Mouse (Mus musculus): ENCODE results near the gene Rpgrip1.
A peak's percentile ranks its signal among the peaks of the same experiment; 100 is the strongest.
"Not testable (repeated sequence)": the region's sequence is repeated elsewhere in the genome, so short reads cannot be mapped to it uniquely, and the experiment has no call there.

Gene Rpgrip1

DNA sequence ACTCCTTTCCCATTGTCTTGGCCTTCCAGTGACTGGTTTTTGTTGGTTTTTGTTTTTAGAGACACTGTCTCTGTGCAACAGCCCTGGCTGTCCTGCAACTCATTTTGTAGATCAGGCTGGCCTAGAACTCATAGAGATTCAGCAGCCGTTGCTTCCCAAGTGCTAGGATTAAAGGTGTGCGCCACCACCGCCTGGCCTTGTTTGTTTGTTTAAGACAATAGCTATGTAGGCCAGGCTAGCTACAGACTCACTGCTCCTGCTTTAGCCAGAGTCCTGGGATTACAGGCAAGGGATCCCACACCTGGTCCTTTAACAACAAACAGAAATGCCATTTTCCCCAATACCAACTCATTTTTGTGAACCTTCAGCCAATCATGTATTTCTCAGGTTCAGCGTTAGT is at the start of gene Rpgrip1:
Gene Rpgrip1 (plus strand): TSS at position 359 of the 400 bp plus-strand sequence.
- no peak for DNase-seq (ENCODE audit: low spot score)

DNA sequence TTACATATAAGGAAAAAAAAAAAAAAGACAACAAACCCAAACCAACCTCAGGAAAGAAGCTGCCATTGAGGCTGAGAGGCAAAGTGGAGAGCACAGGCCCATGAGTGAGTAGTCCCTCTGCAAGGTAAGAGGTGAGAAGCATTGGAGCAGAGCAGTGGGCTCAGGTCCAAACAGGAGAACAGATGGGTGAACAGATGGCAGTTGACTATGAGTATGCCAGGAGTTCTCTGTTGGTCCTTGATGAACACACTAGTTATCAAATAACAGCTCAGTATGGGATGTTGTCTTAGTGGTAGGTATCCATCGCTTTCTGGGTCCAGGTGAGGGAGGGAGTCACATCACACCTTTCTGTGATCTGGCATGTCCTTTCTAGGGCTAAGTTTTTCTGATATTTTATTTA is 49.7 kb upstream of the Rpgrip1 start:
- DNase-seq (ENCODE audit: low spot score) = no peak

DNA sequence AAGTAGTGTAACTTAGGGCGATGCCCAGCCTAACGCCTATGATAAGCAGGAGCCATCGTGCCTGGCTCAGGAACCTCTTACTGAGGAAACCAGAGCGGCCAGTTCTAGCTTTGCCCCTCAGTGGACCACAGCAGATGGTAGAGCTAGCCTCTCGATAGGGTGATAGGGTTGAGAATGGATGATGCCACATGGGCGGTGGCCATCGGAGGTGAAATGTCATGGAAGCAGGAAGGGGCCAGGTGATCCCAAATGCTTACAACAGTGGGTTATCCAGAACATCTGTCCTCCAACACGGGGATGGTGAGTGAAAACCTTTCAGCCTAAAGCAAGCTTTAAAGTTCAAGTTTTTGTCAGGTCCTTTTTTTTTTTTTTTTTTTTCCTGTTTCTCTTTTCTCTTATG is 48.7 kb upstream of the Rpgrip1 start:
- no peak for DNase-seq (ENCODE audit: low spot score)

DNA sequence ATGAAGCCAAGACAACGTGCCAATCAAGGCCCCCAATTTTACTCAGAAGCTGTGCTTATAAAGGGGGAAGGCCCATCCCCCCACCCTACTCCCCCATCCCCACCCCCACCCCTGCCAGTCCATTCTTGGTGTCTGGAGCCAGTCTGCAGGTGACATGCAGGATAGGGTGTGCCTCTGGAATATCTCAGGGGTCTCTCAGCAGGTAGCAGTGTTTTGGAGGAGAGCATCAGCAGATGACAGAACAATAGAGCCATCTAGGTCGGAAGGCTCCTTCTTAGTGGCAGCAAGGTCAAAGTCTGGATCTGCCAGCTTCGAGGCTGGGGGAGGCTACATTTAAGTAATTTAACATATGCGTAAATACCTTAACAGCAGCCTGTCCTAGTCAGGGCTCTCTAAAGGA is 44.4 kb upstream of the Rpgrip1 start:
- no peak for DNase-seq (ENCODE audit: low spot score)

DNA sequence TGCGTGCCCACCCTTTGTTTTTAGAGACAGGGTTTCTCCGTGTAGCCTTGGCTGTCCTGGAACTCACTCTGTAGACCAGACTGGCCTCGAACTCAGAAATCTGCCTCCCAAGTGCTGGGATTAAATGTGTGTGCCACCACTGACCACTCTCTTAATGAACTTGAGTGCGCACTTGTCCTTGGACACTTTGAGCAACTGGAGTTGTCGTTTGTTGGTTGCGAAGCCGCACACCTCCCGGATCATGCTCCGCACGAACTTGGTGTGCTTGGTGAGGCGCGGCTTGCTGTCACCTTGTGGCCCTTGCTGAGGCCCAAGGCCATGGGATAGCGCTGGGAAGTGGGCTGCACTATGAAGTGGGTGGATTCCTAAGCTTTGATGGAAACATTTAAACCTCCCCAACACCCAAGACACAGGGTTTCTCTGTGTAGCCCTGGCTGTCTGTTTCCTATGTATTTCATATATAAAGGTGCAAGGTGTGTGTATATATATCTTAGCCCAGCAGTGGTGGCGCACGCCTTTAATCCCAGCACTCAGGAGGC is 38.8 kb upstream of the Rpgrip1 start:
- DNase-seq (ENCODE audit: low spot score) = no peak

DNA sequence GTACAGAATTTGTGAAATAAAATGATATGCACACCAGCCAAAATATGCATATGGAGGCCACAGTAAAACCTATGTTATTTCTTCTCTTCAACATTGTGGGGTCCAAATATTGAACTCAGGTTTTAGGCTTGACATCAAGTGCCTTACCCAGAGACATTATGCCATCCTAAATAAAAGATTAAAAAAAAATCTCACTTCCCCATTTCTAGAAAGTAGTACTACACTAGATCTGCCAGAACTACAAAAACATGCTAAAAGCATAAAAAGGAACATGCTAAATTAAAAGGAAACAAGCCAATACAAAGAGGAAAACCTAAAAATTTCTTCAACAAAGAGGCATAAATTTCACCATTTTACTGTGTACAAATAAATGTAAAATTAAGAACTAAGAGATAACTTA is 27.4 kb upstream of the Rpgrip1 start:
- no peak for DNase-seq (ENCODE audit: low spot score)

DNA sequence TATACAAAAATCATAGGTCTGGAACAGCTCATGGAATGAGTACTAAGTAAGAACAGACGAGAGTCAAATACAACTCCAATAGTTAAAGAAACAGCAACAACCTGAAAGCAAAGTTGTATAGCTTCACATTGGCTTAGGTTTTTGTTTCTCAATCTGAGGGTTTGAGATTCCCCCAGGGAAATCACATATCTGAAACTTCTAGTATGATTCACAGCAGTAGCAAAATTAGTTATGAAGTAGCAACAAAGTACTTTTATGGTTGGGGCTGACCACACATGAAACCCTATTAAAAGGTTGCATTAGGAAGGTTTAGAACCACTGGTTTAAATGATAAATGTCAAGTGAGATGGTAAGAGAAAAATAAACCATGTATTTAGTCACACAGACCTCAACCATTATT is 16.0 kb upstream of the Rpgrip1 start:
- no peak for DNase-seq (ENCODE audit: low spot score)

DNA sequence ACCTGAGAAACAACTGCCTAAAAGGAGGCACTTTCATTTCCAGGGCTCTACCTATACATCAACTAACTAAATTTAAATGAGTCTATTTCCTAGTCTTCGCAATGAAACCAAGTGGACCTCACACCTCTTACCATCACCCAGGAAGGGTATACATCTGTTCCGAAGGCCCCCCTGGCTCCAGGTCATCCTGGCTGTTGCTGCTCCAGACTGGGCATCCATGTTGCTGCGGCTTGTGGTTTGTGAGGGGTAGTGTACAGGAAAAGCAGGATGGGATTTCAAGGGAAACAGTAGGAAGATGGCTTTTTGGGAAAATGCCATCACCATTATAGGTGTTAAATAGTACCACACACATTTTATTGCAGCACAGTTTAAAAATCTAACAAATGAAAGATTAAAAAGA is 13.3 kb upstream of the Rpgrip1 start:
- not testable (repeated sequence) for DNase-seq (ENCODE audit: low spot score)

DNA sequence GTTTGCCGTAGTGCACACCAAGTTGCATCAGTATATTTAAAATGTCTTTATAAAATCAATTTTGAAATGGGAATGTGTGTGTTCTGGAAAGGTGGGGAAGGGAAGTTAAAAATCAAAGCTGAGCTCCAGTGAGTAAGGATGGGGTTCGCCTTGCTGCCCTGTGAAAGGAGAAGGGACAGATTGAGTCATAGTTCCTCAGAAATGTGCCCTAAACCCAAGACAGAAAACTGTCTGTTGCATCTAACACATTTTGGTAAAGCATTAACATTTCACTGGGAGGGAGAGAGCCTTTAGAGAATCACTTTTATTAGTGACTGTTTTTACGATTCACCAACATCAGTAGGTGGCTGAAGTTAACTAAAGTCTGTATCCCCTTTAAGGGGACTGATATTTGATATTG is 12.1 kb upstream of the Rpgrip1 start:
- not testable (repeated sequence) for DNase-seq (ENCODE audit: low spot score)

DNA sequence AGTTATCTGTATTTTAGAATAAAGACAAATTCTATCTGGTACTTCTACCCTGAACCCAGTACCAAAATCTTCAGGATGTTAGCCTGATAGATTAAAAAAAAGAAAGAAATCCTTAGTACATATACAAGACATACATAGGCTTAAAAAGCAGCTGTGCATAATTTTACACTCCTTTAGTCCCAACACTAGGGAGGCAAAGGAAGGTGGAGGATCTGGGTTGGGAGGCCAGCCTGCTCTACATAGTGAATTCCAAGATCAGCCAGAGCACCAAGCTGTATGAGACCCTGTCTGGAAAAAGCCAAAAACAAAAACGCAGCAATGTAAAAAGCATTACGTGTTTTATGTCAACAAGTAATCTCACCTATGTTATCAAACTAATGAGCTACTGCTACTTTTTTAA is 10.9 kb upstream of the Rpgrip1 start:
- no peak for DNase-seq (ENCODE audit: low spot score)

DNA sequence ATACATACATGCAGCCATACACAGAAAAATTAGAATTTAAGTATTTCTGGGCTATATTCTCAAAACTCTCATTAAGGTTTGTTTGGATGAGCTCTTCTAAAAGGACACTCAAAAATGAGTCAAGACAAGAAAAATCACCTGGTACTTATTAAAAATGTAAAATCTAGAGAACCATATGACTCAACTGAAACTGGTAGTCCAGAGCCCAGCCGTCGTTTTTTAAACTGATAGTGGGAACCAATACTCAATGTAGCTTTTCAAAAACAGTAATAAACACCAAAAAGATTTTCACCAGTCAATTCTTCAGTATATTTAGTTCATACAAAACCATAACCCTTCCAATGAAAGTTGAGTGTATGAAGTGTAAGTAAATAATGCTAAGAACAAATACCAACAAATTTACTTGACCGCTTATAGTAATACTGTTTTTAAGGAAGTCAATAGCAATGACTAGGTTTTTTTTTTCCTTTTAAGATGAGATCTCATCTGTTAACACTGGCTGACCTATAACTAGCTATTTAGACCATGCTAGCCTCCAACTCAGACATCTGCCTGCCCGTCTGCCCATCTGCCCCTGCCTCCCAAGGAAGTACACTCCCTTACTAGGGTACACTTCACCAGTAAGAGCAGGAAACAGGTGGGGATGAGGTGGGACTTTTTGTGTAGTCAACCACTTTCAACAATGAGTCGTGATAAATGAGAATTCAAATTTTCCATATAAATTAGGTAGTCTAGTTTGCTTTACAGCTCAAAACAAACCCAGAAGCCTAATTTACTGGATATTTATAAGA is 10.1 kb upstream of the Rpgrip1 start:
- no peak for DNase-seq (ENCODE audit: low spot score)

DNA sequence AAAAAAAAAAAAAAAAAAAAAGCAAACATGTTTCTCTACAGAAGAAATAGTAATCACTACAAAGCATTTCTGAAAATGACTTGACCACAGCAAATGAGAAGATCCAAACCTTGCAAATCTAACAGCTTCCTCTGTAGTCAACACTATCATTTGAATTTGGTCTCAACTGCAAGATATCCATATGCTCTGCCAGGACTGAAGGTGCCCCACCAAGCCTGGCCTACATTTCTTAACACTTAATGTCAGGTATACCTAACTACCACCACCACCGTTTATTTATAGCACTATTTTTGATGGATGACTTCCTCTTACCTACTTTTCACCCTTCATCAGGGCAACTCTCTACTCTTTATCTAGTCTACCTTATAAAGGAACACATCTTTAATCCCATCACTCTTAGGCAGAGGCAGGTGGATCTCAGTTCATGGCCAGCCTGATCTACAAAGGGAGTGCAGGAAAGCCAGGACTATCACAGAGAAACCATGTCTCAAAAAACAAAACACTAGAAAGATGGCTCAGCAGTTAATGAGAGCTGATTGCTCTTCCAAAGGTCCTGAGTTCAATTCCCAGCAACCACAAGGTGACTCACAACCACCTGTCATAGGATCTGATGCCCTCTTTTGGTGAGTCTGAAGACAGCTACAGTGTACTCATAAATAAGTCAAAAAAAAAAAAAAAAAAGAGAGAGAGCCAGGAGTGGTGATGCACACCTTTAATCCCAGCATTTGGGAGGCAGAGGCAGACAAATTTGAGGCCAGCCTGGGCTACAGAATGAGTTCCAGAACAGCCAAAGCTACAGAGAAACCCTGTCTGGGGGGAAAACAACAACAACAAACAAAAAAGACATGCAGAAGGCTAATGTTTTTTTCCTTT is 9.0 kb upstream of the Rpgrip1 start:
- DNase-seq (ENCODE audit: low spot score) = no peak

DNA sequence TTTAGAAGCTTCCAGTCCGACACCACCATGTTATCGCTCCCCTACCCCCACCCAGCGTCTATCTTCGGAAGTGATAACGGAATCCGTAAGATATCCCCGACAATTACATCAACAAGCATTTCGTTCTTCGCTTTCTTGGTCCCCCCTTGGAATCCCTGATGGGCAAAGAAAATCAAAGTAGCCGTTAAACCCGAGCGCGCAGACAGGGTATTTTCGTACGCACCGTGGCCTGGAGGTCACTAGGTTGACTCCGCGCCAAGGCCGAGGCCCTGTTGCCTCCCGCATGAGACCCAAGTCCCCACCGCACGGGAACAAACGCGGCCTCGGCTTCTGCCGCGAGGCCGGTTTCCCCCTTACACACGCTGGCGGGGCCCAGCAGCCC is 7.0 kb upstream of the Rpgrip1 start:
- peak; percentile 60 for DNase-seq (ENCODE audit: low spot score)

DNA sequence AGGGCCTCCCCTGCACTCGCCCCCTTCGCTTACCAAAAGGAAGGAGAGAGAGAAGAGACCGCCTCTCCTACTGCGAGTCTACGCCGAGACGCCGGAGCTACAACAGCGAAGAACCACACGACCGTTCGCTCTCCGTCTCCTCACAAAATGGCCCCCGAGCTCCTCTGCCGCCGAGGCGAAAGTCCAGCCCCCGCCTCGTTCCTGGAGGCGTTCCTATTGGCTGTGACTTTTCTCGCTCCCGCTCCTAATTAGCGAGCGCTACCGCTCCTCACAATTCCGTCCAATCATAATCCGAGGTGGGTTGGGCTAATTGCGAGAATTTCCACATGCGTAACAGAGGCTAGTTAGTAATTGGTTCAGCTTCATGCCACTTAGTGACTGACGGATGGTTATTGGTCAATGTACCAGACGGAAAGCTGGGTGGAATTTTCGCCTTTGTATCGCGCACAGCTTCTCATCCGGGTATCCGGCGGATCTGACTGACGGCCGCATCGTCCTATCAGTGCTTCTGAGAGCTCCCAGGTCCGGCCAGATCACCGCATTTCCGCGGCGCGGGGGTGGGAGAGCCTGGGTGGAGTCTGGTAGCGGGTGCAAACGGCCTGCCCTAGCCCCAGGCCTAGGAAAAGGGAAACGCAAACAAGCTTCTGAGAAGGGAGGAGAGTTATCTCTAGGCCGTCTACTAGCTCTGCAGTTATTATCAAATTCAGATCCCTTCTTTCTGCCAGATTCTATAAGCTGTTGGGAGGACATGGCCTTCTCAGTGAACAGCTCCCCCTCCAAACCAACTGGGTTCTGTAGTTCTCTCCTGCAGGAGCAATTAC is 6.4 kb upstream of the Rpgrip1 start, which contains the start of gene Hnrnpc:
Gene Hnrnpc (minus strand): TSS at position 173 of the 821 bp plus-strand sequence.
- peak; percentile 100 for DNase-seq (ENCODE audit: low spot score)

DNA sequence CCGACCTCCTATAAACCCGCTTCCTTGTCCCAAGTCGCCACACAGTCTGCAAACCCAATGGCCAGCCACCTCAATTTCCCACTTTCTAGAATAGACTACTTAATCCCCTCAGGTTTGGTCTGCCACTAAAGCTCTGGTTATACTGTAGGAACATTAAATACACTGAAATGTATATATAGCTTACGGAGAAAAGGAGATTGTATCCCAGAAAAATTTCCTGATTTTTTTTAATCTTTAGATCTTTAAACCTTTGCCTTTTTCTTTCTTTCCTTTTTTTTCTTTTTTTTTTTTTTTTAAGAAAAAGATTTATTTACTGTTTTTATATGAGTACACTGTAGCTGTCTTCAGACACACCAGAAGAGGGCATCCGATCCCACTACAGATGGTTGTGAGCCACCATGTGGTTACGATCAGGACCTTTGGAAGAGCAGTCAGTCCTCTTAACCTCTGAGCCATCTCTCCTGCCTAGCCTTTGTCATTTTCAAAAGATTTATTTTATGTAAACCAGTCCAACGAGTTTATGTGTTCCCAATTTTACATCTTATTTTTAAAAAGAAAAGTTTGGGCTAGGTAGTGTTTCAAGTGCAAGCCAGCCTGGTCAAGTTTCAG is 5.7 kb upstream of the Rpgrip1 start:
- DNase-seq (ENCODE audit: low spot score) = peak; percentile 31

DNA sequence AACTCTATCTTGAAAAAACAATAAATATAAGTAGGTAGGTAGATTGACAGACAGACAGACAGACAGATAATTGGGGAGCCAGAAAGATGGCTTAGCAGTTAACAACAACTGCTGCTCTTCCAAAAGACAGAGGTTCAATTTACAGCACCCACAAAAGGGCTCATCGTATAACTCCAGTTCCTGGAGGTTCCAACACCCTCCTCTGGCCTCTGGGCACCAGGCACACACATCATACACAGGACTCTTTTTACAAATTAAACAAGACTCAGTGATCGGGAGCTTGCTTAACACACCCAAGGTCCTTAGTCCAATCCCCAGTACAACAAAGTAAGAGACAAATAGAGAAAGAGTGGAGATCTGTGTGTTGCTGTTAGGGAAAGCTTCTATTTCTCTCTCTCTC is 5.2 kb upstream of the Rpgrip1 start:
- DNase-seq (ENCODE audit: low spot score) = no peak

DNA sequence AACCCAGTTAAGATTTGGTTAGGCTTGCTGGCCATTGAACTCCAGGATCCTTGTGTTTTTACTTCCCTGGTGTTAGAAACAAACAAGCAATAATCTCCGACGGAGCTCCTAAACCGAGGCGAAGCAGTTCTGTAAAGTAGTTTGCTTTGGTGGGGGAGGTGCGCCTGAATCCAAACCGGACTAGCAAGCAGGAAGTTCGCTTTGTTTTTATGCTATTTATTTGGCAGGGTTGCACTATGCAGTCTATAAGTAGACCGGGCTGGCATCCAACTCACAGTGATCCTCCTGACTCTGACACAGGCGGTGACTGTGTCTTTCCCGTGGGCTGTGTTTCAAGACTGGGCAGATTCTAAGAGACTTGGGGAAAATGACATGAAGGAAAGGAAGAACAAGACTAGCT is 3.8 kb upstream of the Rpgrip1 start:
- no peak for DNase-seq (ENCODE audit: low spot score)

DNA sequence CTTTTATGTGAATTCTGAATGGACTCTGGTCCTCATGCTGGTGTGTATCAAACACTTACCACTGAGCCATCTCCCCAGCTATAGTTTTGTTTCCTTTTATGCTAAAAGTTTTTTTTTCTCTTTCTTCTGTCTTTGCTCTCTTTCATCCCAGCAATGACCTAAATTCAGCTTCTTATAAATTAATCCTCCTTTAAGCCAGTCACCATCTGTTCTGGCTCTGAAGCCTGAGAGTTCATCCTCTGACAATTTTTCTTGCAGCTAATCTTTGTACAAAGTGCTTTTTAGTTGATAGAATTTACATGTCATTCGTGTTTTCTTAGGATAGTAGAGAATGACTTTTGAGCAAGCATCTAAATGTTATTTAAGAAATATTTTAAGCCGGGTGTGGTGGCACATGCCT is 2.5 kb upstream of the Rpgrip1 start:
- DNase-seq (ENCODE audit: low spot score) = no peak

DNA sequence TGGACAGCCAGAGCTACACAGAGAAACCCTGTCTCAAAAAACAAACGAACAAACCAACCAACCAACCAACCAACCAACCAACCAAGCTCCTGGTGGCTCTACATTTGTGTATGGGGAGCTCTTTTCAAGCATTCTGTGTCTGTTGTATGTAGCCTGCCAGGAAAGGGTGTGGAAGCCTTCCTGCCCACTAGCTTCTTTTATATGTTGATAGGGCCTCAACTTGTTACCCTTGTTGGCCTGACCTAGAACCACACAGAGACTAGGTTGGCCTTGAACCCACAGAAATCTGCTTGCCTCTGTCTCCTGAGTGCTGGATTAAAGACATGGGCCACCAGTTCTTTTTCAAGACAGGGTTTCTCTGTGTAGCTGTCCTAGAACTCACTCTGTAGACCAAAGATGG is 3.6 kb downstream of the Rpgrip1 start:
- no peak for DNase-seq (ENCODE audit: low spot score)

DNA sequence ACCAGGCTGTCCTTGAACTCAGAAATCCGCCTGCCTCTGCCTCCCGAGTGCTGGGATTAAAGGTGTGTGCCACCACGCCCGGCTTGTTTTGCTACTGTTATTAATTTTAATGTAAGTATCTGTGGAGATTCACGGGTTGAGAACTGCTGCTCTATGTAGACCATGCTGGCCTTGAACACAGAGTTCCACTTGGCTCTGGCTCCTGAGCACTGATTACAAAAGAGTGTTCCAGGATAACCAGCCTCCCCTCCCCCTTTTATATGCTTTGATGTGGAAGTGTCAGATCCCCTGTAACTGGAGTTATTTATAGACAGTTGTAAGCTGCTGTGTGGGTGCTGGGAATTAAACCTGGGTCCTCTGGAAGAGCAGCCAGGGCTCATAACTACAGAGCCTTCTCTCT is 6.7 kb downstream of the Rpgrip1 start:
- no peak for DNase-seq (ENCODE audit: low spot score)

DNA sequence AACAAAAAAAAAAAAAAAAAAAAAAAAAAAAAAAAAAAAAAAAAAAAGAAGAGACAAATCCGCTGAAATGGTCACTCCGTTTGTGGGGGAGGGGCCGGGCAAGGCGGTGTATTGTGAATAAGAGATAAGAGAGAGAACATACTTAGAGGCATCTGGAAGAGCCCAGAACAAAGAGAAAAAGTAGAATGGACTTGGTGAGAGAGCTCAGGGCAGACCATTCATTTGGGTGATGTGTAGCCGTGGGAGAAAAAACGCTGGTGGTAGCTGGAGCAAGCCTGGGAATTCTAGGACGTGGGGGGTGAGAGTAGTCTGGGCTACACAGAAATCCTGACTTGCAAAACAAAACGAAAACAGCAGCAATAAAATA is 7.9 kb downstream of the Rpgrip1 start:
- DNase-seq (ENCODE audit: low spot score) = peak; percentile 54
